Mouse (Mus musculus): Measurements from ENCODE around the gene M1ap.
A peak's percentile ranks its signal among the peaks of the same experiment; 100 is the strongest.

M1ap gene

GRCm38 (mm10) chr6:83068706-83069487 lies 122.2 kb downstream of the M1ap start:
- no peak for DNase-seq (ENCODE audit: extremely low read depth, insufficient read length, low spot score)

GRCm38 (mm10) chr6:83069488-83070246 lies 123.0 kb downstream of the M1ap start:
- DNase-seq (ENCODE audit: extremely low read depth, insufficient read length, low spot score) = no peak

DNA sequence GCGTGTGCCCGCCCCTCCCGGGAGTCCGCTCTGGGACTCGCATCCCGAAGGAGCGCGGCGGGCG lies 123.4 kb downstream of the M1ap start, which contains the start of gene Tlx2:
Tlx2 (minus strand) TSS at position 47 of the 64 bp plus-strand sequence.
- no peak for DNase-seq (ENCODE audit: extremely low read depth, insufficient read length, low spot score)

GRCm38 (mm10) chr6:83070311-83071219 lies 123.9 kb downstream of the M1ap start:
- no peak for DNase-seq (ENCODE audit: extremely low read depth, insufficient read length, low spot score)

DNA sequence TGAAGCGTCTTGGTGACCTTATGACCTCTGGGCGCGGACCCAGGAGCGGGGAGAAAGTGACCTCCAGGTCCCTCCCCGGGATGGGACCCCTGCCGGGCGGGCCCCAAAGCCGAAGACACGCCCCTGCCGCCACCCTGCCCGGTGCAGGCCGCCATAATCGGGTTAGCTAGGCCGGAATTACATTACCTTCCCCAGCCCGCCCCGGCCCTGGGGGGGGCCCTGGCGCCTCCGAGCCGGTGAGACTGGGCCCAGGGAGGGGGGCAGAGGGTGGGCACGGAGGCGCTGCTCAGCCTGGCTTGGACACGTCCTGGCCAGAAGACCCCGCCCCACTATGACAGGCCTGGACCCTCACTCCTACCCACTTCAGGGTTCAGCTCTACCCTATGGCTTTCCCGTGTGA lies 124.5 kb downstream of the M1ap start:
- no peak for DNase-seq (ENCODE audit: extremely low read depth, insufficient read length, low spot score)

- DNase-seq (ENCODE audit: extremely low read depth, insufficient read length, low spot score) = no peak
Observed at GRCm38 (mm10) chr6:83074979-83075378, 128.3 kb downstream of the M1ap start.

DNA sequence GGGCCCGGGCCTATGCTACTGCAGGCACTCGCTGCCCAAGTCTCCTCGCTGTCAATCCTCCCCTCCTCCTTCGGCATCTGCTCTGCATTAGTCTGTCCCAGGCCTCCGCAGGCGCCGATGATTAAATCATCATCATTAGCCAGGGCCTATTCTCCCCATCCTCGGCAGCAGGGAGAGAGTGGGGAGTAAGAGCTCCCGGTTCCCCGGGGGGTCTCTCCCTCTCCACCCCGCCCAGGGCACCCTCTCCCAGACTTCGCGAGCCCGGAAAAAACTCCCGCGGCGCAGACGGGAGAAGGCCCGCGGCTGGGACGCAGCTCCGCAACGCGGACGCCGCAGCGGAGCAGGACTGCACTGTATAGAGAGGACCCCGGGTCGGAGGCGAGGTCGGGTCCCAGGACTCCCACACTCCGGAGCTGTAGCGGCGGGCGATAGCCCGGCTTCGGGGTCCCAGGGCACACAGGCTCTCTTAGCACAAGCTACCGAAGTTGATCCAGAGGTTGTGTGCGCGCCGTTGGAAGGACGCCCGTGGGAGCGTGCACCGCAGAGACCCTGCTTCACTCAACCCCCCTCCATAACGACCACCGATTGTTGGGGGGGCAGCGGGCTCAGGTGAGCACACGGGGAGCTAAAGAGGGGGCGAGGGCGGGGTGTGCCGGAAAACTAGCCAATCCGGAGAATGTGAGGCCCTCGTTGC lies 131.1 kb downstream of the M1ap start, which contains the start of gene Pcgf1:
Pcgf1 (plus strand) TSS at position 240 of the 694 bp plus-strand sequence.
- DNase-seq (ENCODE audit: extremely low read depth, insufficient read length, low spot score) = no peak

- peak; percentile 96 for DNase-seq (ENCODE audit: extremely low read depth, insufficient read length, low spot score)
Observed at GRCm38 (mm10) chr6:83078324-83078858, 131.7 kb downstream of the M1ap start.
